Mouse (Mus musculus) frontal cortex, postnatal 14 days (tissue): ENCODE measurements around the gene Cyb5r3.

Source experiments
- DNase-seq, 2 experiments: peaks; one replicate each; pipeline ENCODE4 v3.0.0; 2022; ENCODE audit warnings: low spot score in 2 of 2

Cyb5r3 gene

GRCm38 (mm10) chr15:83172492-83173429 lies at the start of gene Cyb5r3:
Cyb5r3 (minus strand) TSS chr15:83172592.
- no peak for DNase-seq

- DNase-seq, result no peak
These were observed 49.3 kb upstream of the Cyb5r3 start for GRCm38 (mm10) chr15:83221721-83222120.

GRCm38 (mm10) chr15:83220368-83221013 lies 48.1 kb upstream of the Cyb5r3 start:
- DNase-seq, result no peak

- no peak for DNase-seq
These were observed 43.2 kb upstream of the Cyb5r3 start for GRCm38 (mm10) chr15:83215322-83216216.

DNA sequence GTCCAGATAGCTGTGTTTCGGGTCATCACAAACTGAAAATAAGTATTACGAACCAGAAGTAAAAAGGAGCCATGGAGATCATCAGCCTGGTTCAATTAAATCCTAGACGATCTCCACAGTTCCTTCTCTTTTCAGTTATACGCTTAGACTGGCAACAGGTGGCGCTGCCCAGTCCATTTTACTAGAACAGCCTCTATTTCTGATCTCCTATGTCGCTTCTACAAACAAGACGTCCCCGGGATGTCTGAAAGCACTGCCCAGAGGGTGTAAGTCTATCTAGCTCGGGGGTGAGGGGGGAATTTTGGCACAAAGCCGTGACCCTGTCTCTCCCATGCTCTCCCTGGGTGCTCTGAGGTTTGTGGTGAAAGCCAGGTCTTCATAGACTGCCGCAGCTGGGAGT lies 37.8 kb upstream of the Cyb5r3 start:
- DNase-seq, result peak in 1 of 2 experiments; percentile 59

DNA sequence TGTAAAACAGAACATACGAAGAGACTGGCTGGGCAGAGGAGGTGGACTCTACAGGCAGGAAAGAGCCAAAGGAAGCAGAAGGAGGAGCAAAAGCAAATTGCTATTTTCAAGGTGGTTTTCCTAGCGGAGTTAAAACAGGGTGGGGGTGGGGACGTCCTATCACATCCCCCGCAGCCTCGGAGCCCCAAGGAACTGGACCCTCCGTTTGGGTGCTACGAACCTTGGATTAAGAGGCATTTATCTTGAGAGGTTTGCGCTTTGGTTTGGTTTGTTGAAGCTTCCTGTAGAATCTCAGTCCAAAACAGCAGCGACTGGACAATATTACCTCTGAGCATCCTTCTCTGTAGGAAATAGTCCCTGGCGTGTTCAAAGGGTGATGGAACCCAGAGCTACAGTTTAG lies 37.3 kb upstream of the Cyb5r3 start:
- DNase-seq, result no peak

GRCm38 (mm10) chr15:83209092-83209695 lies 36.8 kb upstream of the Cyb5r3 start:
- DNase-seq, result no peak

DNA sequence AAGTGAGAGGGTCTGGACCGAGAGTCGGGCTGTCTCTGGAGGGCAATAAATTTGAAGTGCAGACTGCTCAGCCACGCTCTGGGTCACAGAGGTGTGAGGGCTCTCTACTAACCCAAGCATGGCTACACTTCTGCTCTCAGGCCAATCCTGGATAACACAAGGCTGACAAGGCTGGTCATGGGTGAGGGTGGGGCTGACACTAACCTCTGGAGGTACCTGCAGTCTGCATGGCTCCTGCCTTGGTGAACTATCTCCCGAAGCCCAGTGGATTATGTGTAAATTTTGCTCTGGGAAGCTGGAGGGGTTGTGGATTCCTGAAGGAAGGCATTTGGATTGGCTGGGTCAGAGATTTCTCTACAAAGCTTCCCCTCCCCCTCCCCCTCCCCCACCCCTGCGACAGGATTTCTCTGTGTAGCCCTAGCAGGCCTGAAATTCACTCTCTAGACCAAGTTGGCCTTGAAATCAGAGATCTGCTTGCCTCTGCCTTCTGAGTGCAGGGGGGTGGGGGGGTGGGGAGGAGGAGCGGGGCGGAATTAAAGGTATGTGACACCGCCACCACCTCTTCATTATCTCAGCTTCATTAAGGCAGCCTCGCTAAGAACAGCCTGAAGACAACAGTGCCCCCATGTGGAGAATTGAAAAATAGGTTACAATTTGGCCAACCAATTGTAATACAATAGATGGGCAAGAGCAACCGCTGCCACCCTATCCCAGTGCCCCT lies 32.5 kb upstream of the Cyb5r3 start:
- peak in 1 of 2 experiments; percentile 27 for DNase-seq

- DNase-seq, result no peak
These were observed 30.0 kb upstream of the Cyb5r3 start for GRCm38 (mm10) chr15:83202412-83202811.

- DNase-seq, result no peak
These were observed 21.0 kb upstream of the Cyb5r3 start for GRCm38 (mm10) chr15:83193413-83193812.

DNA sequence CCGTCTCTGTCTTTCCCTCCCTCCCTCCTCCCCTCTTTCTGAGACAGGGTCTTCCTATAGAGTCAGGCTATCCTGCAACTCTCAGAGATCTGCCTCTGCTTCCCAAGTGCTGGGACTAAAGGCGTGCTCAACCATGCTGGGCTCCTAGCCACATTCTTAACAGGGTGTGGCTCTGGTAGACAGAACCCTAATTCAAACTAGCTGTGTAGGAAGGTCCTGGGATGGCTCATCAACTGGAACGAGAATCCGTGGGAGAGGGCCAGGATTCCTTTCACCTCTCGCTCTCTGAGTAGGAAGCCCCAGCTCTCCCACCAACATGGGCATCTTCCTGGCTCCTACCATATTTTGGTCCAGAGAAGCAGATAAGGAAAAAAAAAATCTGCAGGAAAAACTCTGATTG lies 10.0 kb upstream of the Cyb5r3 start:
- DNase-seq, result no peak

GRCm38 (mm10) chr15:83181800-83182330 lies 9.5 kb upstream of the Cyb5r3 start:
- DNase-seq, result no peak

- no peak for DNase-seq
These were observed 7.6 kb upstream of the Cyb5r3 start for GRCm38 (mm10) chr15:83180004-83180403.

- no peak for DNase-seq
These were observed 4.3 kb upstream of the Cyb5r3 start for GRCm38 (mm10) chr15:83176653-83177052.

- DNase-seq, result no peak
These were observed 1.8 kb upstream of the Cyb5r3 start for GRCm38 (mm10) chr15:83173914-83174884.

DNA sequence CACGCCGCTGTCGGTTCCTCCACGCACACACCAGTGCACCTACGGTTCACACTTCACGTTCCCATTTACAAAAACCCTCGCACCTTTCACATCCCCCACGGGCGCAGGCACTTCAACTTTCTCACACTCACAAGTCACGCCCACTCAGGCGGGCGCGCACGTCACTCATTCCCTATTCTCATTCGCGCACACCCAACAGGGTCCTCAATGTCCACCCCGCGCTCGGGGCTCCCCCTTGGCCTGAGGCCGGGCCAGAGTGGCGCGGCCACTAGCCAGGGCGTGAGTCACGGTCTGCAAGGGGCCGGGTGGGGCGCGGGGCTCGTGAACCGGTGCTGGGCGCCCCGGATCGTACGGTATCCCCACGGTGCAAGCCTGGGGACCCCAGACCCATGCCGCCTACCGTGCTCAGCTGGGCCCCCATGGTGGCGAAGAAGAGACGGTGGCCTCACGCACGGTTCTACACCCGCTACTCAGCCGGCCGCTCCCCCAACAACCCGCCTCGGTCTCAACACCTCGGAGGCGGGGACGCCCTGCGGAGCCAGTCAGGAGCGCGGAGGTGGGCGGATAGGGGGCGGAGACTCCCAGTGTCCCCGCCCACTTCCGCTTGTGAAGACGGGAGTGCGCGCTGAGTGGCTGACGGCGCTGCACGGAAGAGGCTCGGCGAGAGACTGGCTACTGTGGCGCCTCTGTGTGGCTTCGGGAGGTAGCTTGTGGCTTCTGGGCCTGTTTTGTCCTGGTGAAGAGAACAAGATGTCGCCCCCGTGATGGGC lies 495 bp downstream of the Cyb5r3 start:
- DNase-seq, result peak; percentile 94

GRCm38 (mm10) chr15:83170956-83171659 lies 1.3 kb downstream of the Cyb5r3 start:
- no peak for DNase-seq
